Mouse (Mus musculus): ENCODE measurements around the gene Klc2.
A peak's percentile ranks its signal among the peaks of the same experiment; 100 is the strongest.

Gene Klc2

DNA sequence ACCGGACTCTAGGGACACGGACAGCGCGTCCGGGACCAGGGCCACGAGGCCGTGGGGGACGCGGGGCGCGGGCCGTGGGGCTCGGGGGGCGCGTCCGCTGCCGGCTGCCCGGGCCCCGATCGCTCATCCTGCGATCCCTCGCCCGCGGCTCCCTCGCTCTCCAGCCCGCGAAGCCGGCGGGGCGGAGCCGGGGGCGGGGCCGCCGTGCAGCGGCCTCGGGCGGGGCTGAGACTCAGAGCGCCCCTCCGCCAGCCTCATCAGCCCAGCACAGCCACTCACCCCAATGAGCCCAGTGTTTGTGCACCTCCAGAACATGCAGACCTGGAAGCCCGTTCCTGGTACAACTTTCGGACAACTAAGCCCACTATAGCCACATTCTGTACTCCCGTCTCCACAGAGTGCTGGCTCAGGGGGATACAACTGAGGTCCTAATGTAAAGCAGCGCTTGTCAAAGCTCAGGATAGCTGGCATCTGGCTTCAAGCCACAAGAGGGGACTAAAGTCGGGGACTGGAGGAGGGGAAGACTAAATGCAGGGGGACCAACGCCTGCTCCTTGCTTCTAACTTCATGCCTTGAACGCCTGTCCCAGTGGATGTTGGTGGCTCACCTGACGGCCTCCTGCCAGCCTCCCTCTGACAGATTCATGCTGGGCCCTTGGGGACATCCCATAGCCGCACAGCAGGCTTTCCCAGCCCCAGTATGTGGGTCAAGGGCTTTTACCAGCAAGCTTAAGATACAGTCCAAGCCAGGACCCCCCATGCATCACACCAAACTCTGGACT lies 19.8 kb downstream of the Klc2 start, which contains the start of gene Cnih2:
Gene Cnih2, minus strand, starts transcription at position 159 of the 781 bp plus-strand sequence.
- DNase-seq: peak; percentile 81

- peak; percentile 52 for DNase-seq
Observed at GRCm38 (mm10) chr19:5097521-5098362, 20.6 kb downstream of the Klc2 start.

DNA sequence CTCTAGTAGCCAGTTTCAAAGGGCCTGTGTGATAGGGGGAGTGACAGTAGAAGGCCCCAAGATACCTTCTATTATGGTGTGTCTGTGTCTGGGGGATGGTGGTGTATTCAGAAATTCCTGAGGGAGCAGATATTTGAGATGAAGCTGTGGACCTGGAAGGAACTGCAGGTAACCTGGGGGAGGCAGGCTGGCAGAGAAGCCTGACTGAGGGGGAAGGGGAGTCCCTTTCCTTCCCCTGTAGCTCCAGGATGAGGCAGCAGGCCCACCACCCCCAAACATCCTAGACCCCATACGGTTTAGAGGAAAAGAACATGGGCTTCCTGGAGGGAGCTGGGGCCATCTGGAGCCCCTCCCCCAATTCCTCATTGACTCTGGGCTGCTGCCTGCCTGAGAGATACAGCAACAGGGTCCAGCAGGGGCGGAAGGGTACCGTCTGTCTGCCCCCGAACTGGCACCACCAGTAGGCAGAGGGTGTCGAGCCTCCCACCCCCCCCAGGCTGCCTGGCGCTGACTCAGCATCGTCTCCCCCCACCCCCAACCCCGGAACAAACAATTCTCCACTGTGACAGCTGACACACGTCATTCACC lies 22.4 kb downstream of the Klc2 start:
- DNase-seq: peak; percentile 65

DNA sequence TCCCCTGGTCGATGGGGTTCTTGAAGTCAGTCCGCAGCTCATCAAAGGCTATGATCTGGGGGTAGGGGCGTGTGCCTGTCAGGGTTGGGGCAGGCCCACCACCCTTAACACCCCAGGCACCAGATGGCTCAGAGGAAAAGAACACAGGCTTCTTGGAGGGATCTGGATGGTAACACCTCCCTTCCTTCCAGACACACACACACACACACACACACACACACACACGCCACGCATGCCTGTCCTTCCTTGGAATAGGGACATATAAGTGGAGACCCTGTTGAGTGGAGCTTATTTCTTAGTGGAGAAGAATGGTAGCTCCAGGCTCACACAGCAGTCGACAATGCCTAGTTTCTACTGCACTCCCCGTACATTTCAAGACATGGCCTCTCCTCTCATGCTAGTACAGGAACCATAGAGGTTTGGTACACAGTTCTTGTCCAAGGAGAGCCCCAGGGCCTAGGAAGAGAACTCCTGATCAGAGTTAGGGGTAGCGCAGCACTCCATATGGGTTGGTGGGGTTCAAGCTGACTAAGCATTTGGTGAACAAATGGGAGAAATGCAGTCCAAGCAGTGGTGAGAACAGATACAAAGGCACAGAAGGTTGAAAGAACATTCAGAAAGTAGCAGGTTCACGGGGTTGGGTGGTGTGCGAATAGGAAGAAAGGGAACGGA lies 23.5 kb downstream of the Klc2 start:
- DNase-seq: no peak

- peak; percentile 94 for DNase-seq
Observed at GRCm38 (mm10) chr19:5094243-5094632, 24.1 kb downstream of the Klc2 start.

GRCm38 (mm10) chr19:5093481-5094242 lies 24.7 kb downstream of the Klc2 start:
- peak; percentile 77 for DNase-seq

- peak; percentile 58 for DNase-seq
Observed at GRCm38 (mm10) chr19:5092083-5092482, 26.3 kb downstream of the Klc2 start.

DNA sequence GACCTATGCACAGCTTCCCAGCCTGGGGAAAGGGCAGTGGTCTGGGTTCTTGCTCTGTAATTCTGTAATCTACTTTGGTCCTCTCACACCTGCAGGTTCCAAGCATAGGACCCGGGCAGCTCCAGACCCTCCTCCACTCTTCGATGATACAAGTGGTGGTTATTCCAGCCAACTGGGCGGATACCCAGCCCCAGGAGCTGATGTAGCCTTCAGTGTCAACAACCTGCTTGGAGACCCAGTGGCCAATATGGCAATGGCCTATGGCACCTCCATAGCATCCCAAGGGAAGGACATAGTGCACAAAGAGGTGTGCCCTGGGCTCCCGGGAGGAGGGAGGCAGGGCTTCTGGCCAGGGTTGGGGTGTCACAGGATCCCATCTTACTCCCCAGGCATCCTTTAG lies 29.0 kb downstream of the Klc2 start:
- peak; percentile 68 for DNase-seq

DNA sequence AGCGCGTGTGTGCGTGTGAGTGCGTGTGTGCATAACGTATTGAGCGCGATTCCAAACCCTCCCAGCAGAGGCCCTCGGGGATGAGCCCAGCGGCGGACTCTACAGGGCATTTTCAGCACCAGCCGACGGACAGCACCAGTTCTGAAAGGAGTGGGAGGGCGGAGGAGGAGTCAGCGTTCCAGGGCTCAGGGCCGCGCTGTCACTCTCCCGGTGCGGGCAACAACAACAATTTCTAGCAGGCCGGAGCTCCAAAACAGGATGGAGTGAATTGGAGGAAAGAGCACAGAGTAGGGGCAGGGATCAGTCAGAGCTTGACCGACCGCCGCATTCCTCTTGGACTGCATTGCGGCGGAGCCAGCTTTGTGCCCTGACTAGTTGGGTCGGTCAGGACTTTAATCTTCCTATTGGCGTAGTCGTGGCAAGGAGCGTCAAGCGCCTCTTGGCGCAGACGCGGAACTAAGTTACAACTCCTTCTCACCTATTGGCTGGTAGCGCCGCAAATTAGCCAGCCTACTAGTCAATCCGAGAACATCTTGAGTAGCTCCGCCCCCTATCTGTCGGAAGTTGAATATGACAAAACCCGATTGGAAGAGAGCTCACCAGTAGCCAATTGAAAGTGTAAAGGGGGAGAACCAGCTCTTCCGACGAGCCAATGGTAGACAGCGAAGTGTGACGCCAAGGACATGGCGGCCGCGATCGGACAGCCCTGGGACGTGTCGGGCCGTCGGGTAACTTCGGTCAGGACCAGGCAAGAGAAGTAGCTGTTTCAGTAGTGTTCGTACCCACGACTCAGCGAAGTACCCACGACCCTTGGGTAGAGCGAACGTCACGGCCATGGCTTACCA lies 30.3 kb downstream of the Klc2 start, which contains the start of gene Yif1a:
Gene Yif1a, plus strand, starts transcription at position 655 of the 845 bp plus-strand sequence.
- peak; percentile 99 for DNase-seq

- peak; percentile 29 for DNase-seq
Observed at GRCm38 (mm10) chr19:5086533-5086932, 31.8 kb downstream of the Klc2 start.

DNA sequence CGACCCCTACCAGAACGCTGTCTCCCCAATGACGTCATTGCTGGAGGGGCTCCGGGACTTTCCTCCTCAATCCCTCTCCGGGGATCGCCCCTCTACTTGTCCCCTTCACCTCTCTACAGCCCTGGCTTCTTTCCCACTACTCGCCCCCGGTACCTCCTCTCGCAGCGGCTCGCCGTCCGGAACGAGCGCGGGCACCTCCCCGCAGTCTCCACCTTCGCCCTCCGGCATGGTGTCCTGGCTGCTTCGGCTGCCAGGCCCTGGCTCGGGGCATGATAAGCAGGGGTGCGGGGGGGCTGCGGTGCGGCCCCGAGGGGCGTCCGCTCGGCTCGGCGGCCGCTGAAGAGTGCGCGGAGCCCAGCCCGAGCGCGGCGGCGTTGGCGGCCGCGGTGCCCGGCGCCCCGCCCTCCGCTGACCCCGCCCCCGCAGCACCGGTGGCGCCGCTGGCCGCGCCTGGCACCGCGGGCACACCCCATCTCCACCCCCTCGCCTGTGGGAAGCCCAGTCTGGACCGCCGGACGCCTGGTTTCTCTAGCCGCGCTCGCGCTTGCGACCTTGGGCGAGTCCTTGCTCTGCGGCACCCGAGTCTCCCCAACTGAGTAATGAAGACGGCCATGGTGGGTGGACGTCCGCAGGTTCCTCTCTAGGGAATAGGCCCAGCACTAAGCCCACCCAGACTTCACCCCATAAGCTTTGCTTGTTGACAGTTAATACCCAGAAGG lies 33.1 kb downstream of the Klc2 start, which contains the start of gene Tmem151a:
Gene Tmem151a, minus strand, starts transcription at position 387 of the 719 bp plus-strand sequence.
- DNase-seq: peak; percentile 84

GRCm38 (mm10) chr19:5084834-5085144 lies 33.6 kb downstream of the Klc2 start:
- DNase-seq: no peak

- peak; percentile 57 for DNase-seq
Observed at GRCm38 (mm10) chr19:5083961-5084833, 34.2 kb downstream of the Klc2 start.

DNA sequence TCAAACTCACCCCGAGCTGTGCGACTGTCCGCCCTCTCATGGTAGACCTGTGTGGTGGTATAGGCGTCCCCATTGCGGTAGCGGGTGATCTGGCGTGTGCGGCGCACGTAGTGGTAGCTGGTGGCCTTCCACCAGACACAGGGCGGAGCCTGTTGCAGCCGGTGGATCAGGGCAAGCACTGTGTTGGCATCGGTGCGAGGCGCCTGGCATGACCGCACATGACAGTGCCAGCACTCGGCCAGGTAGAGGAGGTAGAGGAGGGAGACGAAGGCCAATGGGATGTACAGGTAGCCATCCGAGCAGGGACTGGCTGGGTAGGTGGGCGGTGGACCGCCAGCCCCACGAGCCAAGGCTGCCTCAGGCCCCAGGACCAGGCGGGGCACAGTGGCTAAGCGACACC lies 35.8 kb downstream of the Klc2 start:
- peak; percentile 72 for DNase-seq

DNA sequence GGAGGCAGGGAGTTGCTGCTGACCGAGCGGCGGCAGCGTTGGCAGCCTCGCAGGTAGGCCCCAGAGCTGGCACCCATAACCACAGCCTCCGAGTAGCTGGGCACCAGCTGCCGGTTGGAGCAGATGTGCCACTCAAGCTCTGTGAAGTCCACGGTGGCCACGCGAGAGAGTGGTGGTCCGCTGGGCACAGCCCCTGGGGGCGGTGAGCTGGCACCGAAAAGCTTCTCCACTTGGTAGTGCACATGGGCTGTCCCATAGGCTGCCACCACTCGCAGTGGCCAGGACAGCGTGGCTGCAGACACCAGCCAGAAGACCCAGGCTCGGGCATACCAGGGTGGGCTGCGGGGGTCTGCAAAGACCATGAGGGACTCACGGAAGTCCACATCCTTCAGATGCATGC lies 36.4 kb downstream of the Klc2 start:
- DNase-seq: peak; percentile 62

DNA sequence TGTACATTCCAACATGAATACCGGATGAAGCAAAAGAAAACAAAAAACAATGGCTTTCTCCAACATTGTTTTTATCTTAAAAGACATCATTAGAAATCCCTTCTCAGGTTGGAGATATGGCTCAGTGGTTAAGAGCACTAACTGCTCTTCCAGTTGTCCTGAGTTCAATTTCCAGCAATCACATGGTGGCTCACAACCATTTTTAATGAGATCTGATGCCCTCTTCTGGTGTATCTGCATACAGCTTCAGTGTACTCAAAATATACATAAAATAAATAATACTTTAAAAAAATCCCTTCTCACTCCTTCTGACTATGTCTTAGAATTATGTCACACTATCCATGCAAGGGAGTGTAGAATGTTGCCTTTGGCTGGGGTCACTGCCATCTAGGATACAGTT lies 39.1 kb downstream of the Klc2 start:
- DNase-seq: no peak

- no peak for DNase-seq
Observed at GRCm38 (mm10) chr19:5073518-5073917, 44.8 kb downstream of the Klc2 start.

GRCm38 (mm10) chr19:5073028-5073427 lies 45.3 kb downstream of the Klc2 start:
- DNase-seq: peak; percentile 47

DNA sequence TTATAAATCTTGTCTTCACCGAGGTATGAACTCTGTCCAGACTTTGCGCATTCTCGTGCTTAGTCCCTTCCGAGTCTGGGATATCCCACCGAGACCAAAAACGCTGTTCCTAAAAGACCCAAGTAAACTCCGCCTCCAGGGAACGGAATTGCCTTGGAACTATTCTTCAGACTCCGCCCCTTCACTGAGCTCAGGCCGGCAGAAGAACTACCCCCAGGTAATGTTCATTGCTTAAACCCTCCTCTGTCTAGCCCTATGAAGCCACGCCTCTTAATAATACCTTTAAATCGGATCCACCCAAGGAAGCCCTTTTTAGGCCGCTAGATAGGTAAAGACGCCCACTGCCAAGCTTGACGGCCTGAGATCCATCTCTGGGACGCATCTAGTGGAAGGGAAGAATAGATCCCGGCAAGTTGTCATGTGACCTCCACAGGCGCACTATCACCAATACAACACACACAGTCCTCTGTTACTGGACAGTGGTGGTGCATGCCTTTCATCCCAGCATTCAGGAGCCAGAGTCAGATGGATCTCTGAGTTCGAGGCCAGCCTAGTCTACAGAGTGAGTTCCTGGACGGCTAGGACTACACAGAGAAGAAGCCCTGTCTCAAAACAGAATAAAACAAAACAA lies 45.9 kb downstream of the Klc2 start:
- DNase-seq: peak; percentile 34

Data from cerebellum, adult 9-11 months (tissue).